Mouse (Mus musculus) neural tube, embryonic 13.5 days (tissue): ENCODE data around the gene Evi5. TPM values are rescaled to one million over a fixed set of nuclear protein-coding genes. Genes with fewer than 3 reads are reported as not detected.
A peak's percentile ranks its signal among the peaks of the same experiment; 100 is the strongest.

Source experiments
- ATAC-seq: fragments of 200-750 bp; cut with Nextera tagmentation; 2 replicates; pipeline ENCODE4 v1.8.0; 2017; ENCODE audit warnings: low read depth, mild to moderate bottlenecking, moderate TSS enrichment, moderate library complexity
- H3K27ac ChIP-seq: fragments of 300-500 bp; sonication (generic); replicated peaks from 2 replicates; pipeline ENCODE4 v1.5.1; 2015; ENCODE audit warnings: moderate library complexity, mild to moderate bottlenecking, inconsistent platforms
- H3K27me3 ChIP-seq: fragments of 300-500 bp; sonication (generic); 2 replicates; pipeline ENCODE4 v1.6.1; 2015; ENCODE audit warnings: mild to moderate bottlenecking, inconsistent platforms
- H3K36me3 ChIP-seq: fragments of 300-500 bp; sonication (generic); 2 replicates; pipeline ENCODE4 v1.6.1; 2015; ENCODE audit warnings: mild to moderate bottlenecking, inconsistent platforms
- H3K4me1 ChIP-seq: fragments of 300-500 bp; sonication (generic); replicated peaks from 2 replicates; pipeline ENCODE4 v1.6.1; 2015; ENCODE audit warnings: inconsistent platforms
- H3K4me2 ChIP-seq: fragments of 300-500 bp; sonication (generic); 2 replicates; pipeline ENCODE4 v1.6.1; 2015; ENCODE audit warnings: inconsistent platforms, mild to moderate bottlenecking, moderate library complexity
- H3K4me3 ChIP-seq: fragments of 300-500 bp; sonication (generic); 2 replicates; pipeline ENCODE4 v1.5.1; 2015; ENCODE audit warnings: mild to moderate bottlenecking, inconsistent platforms
- H3K9ac ChIP-seq: fragments of 300-500 bp; sonication (generic); 2 replicates; pipeline ENCODE4 v1.6.1; 2015; ENCODE audit warnings: moderate library complexity, mild to moderate bottlenecking, inconsistent platforms
- H3K9me3 ChIP-seq: fragments of 300-500 bp; sonication (generic); 2 replicates; pipeline ENCODE4 v1.6.1; 2016; ENCODE audit warnings: inconsistent platforms
- WGBS: fragments of 180-500 bp; shearing (Covaris S2); methylation state at CpG from one replicate; pipeline ENCODE4 v1.1.7; 2015; 5-methylcytosine and 5-hydroxymethylcytosine counted together
- polyA plus RNA-seq: library from polyadenylated mRNA; unstranded; fragments of >200 nt; fragmentation: Nextera tagmentation; extraction: Ambion mirVana; gene quantifications from 2 replicates; pipeline ENCODE4 v1.2.1, GENCODE M21; 2015

The Evi5 gene
- polyA plus RNA-seq, 1 experiment from 2014 or later: 56.1 TPM

DNA sequence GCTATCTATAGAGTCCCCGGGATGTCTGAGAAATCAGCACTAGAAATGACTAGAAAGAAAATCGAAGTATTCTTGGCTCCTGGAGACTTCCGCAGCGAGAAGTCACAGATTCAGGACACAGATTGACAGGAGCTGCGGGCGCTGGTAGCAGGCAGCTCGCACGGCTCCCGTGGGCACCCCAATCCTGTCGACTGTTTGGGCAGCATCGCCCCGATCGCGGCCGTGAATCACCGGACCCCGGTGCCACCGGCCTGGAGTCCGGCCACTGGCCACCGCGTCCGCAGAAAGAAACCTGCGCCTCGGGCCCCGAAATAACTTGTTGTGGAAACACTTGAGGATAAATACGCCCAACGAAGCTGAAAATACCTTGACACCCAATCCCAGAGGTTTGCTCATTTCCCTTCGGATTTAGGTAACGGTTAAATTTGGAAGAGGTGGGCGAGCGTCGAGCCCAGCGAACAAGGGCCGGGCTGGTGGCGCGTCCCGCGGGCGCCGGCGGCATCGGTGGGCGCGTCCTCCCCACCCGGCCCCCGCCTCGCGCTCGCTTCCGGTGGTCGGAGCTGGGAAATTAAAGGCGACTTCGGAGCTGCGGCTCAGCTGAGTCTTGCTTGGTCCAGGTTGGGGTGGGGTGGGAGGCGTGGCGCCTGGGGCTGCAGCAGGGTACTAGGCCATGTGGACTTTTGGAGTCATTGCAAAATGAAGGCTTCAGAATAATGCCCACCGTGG lies 148.5 kb downstream of the Evi5 start:
- Histone ChIP-seq H3K9me3 (no peaks in the 10 kb centered on the region), H3K27ac (no peak overlapping the region), H3K4me3 (peak overlapping the region; percentile 18), H3K9ac (no peak overlapping the region), H3K36me3 (no peaks in the 10 kb centered on the region), H3K27me3 (peaks cover 97% of the 10 kb centered on the region), H3K4me1 (peaks cover 43% of the 10 kb centered on the region), H3K4me2 (peak overlapping the region; percentile 42)
- under 1% methylated on average over 57 of the region's 57 CpGs for whole genome bisulfite sequencing
- no peak for ATAC-seq

DNA sequence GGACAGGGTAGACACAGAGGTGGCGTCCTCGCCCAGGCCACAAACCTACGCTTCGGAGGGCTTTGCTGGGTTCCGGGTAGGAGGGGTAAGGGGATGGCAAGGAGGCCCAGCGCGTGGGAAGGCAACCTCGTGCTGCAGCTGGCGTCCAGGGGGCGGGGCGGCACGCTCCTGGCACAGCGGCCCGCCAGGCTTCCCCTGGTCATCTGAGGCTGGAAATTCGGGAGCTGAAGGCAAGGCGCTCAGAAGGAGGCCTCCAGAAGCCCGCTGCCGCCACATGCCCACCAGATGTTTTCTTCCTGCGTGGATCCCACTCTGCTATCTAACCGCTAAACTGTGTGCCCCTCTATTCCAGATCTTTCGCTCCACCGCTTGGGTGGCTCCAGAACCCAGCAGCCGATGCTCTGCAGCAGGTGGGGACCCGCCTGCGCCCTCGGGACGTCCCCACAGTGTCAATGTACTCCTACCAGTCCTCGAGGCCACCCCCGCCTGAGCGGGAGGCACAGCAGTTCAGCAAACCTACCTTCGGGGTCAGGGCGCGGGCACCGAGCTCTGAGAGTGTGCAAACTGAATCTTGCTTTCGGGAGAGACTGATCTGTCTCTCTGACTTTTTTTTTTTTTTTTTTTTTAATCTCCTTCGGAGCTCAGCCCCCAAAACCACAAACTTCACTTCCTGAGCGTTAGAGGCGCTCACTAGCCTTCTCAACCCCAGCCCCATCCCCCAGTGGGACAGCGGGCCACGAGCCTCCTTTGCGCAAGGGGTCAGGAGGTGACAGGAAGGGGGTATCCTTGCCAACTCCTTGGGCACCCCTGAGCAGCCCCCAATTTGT lies 149.3 kb downstream of the Evi5 start, which contains the start of gene Gfi1:
Gene Gfi1 (minus strand): TSS at position 602 of the 827 bp plus-strand sequence.
- peaks cover 51% of the 10 kb centered on the region for H3K4me1 ChIP-seq
- H3K4me2 ChIP-seq: peak within 1 kb of the TSS; percentile 42
- ATAC-seq: peak; percentile 17; the same call in 1 of the 2 replicates

DNA sequence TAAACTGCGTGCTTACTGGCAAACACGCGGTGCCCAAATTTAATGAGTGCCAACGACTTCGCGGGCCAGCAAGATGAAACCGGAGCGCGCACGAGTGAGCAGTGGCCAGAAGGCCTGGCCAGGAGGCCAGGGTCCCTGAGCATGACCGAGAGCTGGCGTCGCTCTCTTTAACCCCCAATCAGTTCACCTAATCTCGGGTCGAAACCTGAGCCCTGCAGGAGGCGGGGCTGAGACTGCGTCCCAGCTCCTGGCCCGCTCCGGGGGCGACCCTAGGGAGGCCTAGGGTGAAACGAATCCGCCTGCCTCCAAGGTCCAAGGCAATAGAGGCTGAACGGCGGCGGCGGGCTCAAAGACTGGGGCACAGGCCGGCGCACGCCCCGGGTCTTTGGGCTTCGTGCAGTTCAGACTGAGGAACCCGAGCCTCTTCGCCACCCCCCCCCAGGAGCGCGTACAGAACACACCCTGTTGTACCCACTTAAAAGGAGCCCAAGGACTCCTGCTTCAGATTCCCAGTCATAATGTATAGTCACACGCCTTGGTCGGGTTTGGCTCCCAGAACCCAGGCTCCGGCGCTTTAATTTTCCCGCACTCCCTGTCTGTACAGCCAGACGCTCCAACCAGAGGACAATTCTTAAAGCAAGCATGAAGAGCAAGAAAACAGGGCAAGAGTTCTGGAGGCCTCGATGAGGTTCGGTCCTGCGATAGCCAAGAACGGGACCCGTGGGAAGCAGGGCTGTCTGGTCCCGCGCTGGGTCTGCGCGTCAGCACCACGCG lies 150.1 kb downstream of the Evi5 start:
- H3K27me3 ChIP-seq: peaks cover 97% of the 10 kb centered on the region
- WGBS: under 1% methylated on average over 52 of the region's 52 CpGs
- H3K4me1 ChIP-seq: peaks cover 51% of the 10 kb centered on the region
- H3K27ac ChIP-seq: no peak overlapping the region
- peak overlapping the region; percentile 42 for H3K4me2 ChIP-seq
- no peak overlapping the region for H3K9ac ChIP-seq
- H3K9me3 ChIP-seq: no peaks in the 10 kb centered on the region
- ATAC-seq: 0 out of 2 replicates have a peak, but pooled peaks have one; percentile 4
- H3K4me3 ChIP-seq: peak overlapping the region; percentile 23
- H3K36me3 ChIP-seq: no peaks in the 10 kb centered on the region

More for the DNA sequence above, 149.3 kb downstream of the Evi5 start, which contains the start of gene Gfi1:
- Histone ChIP-seq H3K27ac (no peak within 1 kb of the TSS), H3K36me3 (no peaks in the 10 kb centered on the region), H3K4me3 (peak within 1 kb of the TSS; percentile 23), H3K27me3 (peaks cover 97% of the 10 kb centered on the region), H3K9ac (no peak within 1 kb of the TSS), H3K9me3 (no peaks in the 10 kb centered on the region)
- WGBS: under 1% methylated on average over 41 of the region's 41 CpGs

DNA sequence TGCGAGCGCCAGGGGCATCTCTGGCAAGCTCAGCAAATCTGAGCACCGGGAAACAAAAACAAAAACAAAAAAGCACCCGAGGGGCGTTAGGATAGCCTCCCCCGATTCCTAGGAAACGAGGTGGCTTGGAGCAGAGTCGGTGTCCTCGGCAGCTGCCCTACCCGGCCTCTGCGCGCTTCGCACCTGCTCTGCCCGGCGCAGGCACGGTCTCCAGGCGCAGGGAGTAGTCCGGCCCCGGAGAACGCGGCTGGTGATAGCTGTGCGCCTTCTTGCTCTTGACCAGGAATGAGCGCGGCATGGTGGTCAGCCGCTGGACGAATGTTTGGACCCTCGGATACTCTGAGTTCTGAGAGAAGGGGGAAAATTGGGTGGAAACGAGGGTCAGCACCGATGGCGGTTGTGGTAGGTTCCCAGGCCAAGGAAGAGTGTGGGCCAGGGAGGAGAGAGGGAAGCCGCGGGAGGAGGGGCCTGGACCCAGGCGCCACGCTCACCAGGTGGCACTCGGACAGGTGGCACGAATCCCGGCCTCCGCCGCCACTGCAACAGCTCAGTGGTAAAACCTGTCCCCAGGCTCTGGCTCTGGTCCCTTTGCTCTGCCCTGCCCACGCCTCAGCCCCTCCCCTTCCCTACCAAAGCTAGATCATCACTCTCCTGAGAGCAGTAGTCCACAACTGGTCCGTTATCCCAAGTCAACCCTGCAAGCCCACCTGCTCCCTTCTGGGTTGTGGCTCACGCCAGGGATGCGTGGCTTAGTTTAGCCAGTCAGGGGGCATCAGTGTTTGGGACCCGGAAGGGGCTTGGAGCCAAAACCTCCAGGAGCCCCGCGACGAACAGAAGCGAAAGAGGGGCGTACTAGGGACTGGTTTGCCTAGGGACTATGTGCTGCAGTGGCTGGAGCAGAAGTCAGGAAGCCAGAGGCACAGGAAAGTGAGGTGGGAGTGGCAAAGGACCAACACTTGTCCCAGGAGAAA lies 151.1 kb downstream of the Evi5 start:
- H3K9ac ChIP-seq: no peak overlapping the region
- H3K27me3 ChIP-seq: peaks cover 100% of the 10 kb centered on the region
- H3K4me3 ChIP-seq: 0 out of 2 replicates have a peak overlapping the region, but pooled peaks have one; percentile 6
- H3K4me2 ChIP-seq: peak overlapping the region; percentile 22
- peaks cover 51% of the 10 kb centered on the region for H3K4me1 ChIP-seq
- ATAC-seq: no peak
- under 1% methylated on average over 48 of the region's 49 CpGs for WGBS
- no peaks in the 10 kb centered on the region for H3K9me3 ChIP-seq
- no peak overlapping the region for H3K27ac ChIP-seq
- H3K36me3 ChIP-seq: no peaks in the 10 kb centered on the region

DNA sequence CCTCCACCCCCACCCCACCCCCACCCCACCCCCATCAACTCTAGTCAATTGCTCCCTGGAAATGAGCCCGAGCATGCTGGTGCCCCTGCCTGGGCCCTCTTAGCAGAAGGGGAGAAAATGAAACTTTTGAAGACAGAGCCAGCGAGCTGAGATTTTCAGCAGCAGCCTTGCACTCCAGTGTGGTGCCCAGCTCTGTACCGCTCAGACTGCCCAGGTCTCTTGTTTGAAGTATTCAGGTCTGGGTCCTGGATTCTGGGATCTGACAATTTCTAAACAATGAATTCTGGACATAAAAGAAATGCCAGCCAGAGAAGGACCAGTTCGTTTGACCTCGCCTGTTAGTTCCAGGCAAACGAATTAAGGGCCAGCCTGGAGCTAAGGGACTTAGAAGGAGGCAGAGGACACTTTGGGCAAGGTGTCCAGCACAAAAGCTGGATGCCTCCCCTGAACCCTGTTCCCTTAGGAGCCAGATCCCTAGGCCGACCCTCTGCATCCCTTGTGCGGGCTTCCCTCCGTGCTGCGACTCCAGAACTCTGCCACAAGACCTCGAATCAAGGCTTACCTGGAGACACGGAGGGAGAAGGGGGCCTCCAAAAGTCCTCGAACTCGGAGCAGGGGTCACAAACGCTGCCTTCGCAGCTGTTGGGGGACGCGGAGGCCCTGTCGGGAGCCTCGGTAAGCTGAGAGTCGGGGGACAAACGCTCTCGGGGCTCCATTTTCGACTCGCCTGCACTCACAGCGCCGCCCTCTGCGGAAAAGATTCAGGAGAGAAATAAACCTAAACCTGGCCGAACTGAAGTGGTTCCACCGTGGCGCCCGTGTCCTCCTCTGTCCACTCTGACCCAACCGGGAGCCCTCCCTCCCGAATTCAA lies 152.0 kb downstream of the Evi5 start:
- Histone ChIP-seq H3K27ac (no peak overlapping the region), H3K4me3 (peak overlapping the region; percentile 6; the same call in 1 of the 2 replicates), H3K27me3 (peaks cover 100% of the 10 kb centered on the region), H3K9ac (no peak overlapping the region), H3K4me2 (peak overlapping the region; percentile 22; the same call in 1 of the 2 replicates), H3K9me3 (no peaks in the 10 kb centered on the region), H3K4me1 (peaks cover 51% of the 10 kb centered on the region), H3K36me3 (no peaks in the 10 kb centered on the region)
- ATAC-seq: no peak
- 1% methylated on average over 34 of the region's 34 CpGs for WGBS

DNA sequence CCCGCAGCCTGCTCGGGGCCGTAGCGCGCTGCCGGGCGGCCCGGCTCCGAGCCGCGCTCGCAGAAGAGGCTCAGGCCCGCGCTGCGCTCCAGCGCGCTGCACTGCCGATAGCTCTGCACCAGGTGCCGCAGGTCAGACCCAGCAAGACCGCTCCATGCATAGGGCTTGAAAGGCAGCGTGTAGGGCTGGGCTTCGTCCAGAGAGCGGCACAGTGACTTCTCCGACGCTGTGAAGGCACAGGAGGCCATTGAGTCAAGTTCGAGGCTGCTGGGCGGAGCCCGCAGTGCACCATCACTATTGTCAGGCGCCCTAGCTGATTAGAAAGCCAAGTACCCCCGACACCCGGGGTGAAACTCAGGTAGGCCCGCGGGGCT lies 153.3 kb downstream of the Evi5 start:
- peak overlapping the region; percentile 57 for H3K4me2 ChIP-seq
- H3K27ac ChIP-seq: no peak overlapping the region
- H3K9ac ChIP-seq: no peak overlapping the region
- under 1% methylated on average over 33 of the region's 33 CpGs for WGBS
- peak; percentile 54; the same call in 1 of the 2 replicates for ATAC-seq
- H3K9me3 ChIP-seq: no peaks in the 10 kb centered on the region
- peaks cover 100% of the 10 kb centered on the region for H3K27me3 ChIP-seq
- H3K4me1 ChIP-seq: peaks cover 48% of the 10 kb centered on the region
- H3K4me3 ChIP-seq: peak overlapping the region; percentile 30
- H3K36me3 ChIP-seq: no peaks in the 10 kb centered on the region

DNA sequence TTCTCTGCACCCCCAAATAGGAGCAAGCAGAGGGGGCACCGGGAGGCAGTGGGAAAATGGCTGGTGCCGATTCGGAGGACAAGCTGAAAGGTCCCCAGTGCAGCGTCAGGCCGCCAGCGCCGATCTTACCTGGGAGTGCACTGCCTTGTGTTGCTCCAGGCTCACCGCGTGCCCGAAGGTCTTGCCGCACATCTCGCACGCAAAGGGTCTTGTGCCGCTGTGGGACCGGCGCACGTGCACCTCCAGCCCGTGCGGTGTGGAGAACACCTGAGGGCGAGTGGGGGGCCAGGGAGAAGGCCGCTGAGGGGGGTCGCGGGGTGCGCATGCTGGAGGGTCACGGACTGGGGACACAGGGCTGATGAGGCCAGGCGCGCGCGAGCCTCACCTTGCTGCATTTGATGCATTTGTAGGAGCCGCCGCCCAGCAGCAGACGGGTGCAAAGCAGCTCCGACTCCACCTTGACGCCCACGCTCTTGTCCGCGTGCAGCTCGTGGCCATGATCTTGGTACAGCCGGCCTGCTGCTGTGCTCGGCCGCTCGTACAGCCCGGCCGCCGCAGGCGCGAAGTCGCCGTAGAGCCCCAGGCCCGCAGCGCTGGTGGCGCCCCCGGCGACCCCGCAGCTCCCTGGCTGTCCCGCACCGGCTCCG lies 153.8 kb downstream of the Evi5 start:
- Histone ChIP-seq H3K27ac (no peak overlapping the region), H3K4me3 (peak overlapping the region; percentile 30), H3K36me3 (no peaks in the 10 kb centered on the region), H3K27me3 (peaks cover 100% of the 10 kb centered on the region), H3K9me3 (no peaks in the 10 kb centered on the region), H3K4me2 (peak overlapping the region; percentile 57), H3K9ac (no peak overlapping the region), H3K4me1 (peaks cover 43% of the 10 kb centered on the region)
- 1% methylated on average over 52 of the region's 58 CpGs for WGBS
- ATAC-seq: peak; percentile 33; the same call in 1 of the 2 replicates

DNA sequence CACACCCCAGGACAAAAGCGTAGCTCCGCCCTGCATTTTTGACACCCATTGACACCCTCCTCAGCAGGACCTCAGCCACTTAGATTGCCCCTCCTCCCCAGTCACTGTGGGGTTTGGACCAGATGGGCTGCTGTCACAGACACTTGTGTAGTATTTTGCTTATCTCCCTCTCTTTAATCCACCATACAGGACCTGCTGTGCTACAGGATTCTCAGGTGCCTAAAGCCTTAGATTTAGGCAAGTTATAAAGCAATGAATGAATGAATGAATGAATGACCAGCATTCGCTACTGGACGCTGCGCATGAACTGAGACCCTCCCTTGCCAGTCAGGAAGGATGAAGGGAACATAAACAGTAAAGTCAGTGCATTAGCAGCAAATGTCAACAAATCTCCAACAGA lies 154.4 kb downstream of the Evi5 start:
- H3K36me3 ChIP-seq: no peaks in the 10 kb centered on the region
- ATAC-seq: no peak
- H3K27ac ChIP-seq: no peak overlapping the region
- 6% methylated on average over 5 of the region's 5 CpGs for WGBS
- H3K4me1 ChIP-seq: peaks cover 37% of the 10 kb centered on the region
- no peaks in the 10 kb centered on the region for H3K9me3 ChIP-seq
- H3K27me3 ChIP-seq: peaks cover 99% of the 10 kb centered on the region
- no peak overlapping the region for H3K4me3 ChIP-seq
- H3K9ac ChIP-seq: no peak overlapping the region
- H3K4me2 ChIP-seq: no peak overlapping the region

DNA sequence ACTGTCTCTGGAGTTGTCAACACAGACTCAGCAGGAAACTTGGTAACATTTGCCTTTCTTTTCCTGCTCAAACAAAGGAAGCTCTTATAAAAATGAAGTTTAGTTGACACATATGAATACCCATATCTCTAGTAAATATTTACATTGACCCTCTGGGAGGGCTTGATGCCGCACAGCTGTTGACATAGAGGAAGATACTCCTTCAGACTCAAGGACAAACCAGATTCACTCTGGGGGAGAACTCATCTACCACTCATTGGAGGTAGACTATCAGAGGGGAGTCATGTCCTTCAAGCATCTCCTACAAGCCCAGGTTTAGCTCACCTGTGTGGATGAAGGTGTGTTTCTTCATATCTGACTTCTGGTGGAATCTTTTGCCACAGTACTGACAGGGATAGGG lies 155.1 kb downstream of the Evi5 start:
- no peak overlapping the region for H3K27ac ChIP-seq
- no peaks in the 10 kb centered on the region for H3K36me3 ChIP-seq
- no peak for ATAC-seq
- H3K4me3 ChIP-seq: no peak overlapping the region
- peaks cover 95% of the 10 kb centered on the region for H3K27me3 ChIP-seq
- 23% methylated on average over 1 of the region's 1 CpGs for WGBS
- no peak overlapping the region for H3K4me2 ChIP-seq
- H3K9ac ChIP-seq: no peak overlapping the region
- no peaks in the 10 kb centered on the region for H3K9me3 ChIP-seq
- peaks cover 30% of the 10 kb centered on the region for H3K4me1 ChIP-seq

DNA sequence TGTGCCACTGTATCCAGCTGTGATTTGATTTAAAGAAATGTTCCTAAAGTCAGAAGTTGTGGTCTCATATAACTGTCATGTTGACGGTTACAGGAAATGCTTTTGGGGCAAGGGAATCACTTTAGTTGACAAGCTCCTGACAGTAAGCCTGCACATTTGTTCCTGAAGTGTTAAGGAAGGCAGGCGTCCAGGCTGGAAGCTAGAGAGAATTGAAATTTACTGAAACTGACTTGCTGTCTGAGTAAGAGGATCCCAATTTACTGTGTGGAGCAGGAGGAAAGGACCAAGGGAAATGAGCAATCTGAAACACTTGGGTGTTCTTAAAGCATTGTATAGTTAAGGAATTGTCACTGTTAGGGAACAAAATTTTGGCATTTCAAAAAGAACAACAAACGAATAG lies 155.7 kb downstream of the Evi5 start:
- Histone ChIP-seq H3K4me3 (no peak overlapping the region), H3K27me3 (peaks cover 95% of the 10 kb centered on the region), H3K27ac (no peak overlapping the region), H3K9me3 (no peaks in the 10 kb centered on the region), H3K36me3 (no peaks in the 10 kb centered on the region), H3K4me1 (peaks cover 25% of the 10 kb centered on the region), H3K4me2 (no peak overlapping the region), H3K9ac (no peak overlapping the region)
- no peak for ATAC-seq
- 12% methylated on average over 3 of the region's 3 CpGs for WGBS
